Mouse (Mus musculus) hindbrain, embryonic 10.5 days (tissue): ENCODE measurements at regions not wholly inside any gene's neighbourhood (a gene's known extent, or its start where the extent isn't known, plus 50 kb on each side); places are given as distances from the start of the nearest gene placed in this dataset.
A peak's percentile ranks its signal among the peaks of the same experiment; 100 is the strongest.

Experiments used
- DNase-seq: peaks from one replicate; pipeline ENCODE4 v3.0.0-alpha.2; 2017; ENCODE audit warnings: low spot score
- H3K27ac ChIP-seq: fragments of 300-500 bp; sonication (generic); 2 replicates; pipeline ENCODE4 v1.5.1; 2016; ENCODE audit warnings: mild to moderate bottlenecking, moderate library complexity
- H3K27me3 ChIP-seq: fragments of 300-500 bp; sonication (generic); 2 replicates; pipeline ENCODE4 v1.6.1; 2016; ENCODE audit warnings: mild to moderate bottlenecking; ENCODE audit not compliant: poor library complexity, insufficient read depth, severe bottlenecking
- H3K36me3 ChIP-seq: fragments of 300-500 bp; sonication (generic); 2 replicates; pipeline ENCODE4 v1.6.1; 2016; ENCODE audit warnings: mild to moderate bottlenecking, moderate library complexity
- H3K4me1 ChIP-seq: fragments of 300-500 bp; sonication (generic); replicated peaks from 2 replicates; pipeline ENCODE4 v1.6.1; 2016; ENCODE audit warnings: mild to moderate bottlenecking
- H3K4me3 ChIP-seq: fragments of 300-500 bp; sonication (generic); 2 replicates; pipeline ENCODE4 v1.5.1; 2016; ENCODE audit warnings: mild to moderate bottlenecking, moderate library complexity
- H3K9me3 ChIP-seq: fragments of 300-500 bp; sonication (generic); 2 replicates; pipeline ENCODE4 v1.6.1; 2016; ENCODE audit warnings: mild to moderate bottlenecking, moderate library complexity
- WGBS: fragments of 180-500 bp; shearing (Covaris S2); methylation state at CpG from one replicate; pipeline ENCODE4 v1.1.7; 2016; 5-methylcytosine and 5-hydroxymethylcytosine counted together

- 62% methylated on average over 1 of the region's 1 CpGs for WGBS
- DNase-seq: no peak
- H3K27ac ChIP-seq: no peak overlapping the region
- H3K36me3 ChIP-seq: no peaks in the 10 kb centered on the region
- H3K4me1 ChIP-seq: no peaks in the 10 kb centered on the region
- no peaks in the 10 kb centered on the region for H3K27me3 ChIP-seq
- H3K4me3 ChIP-seq: no peak overlapping the region
- no peaks in the 10 kb centered on the region for H3K9me3 ChIP-seq
Measured at GRCm38 (mm10) chr17:92159325-92159724, 1039.5 kb upstream of the Adcyap1 start.

GRCm38 (mm10) chr17:92185740-92186139 lies 1013.1 kb upstream of the Adcyap1 start:
- WGBS: 77% methylated on average over 1 of the region's 1 CpGs
- H3K27ac ChIP-seq: no peak overlapping the region
- no peaks in the 10 kb centered on the region for H3K9me3 ChIP-seq
- DNase-seq: no peak
- no peaks in the 10 kb centered on the region for H3K4me1 ChIP-seq
- H3K27me3 ChIP-seq: no peaks in the 10 kb centered on the region
- no peak overlapping the region for H3K4me3 ChIP-seq
- H3K36me3 ChIP-seq: no peaks in the 10 kb centered on the region

GRCm38 (mm10) chr17:92210730-92211129 lies 988.1 kb upstream of the Adcyap1 start:
- Histone ChIP-seq H3K27me3 (no peaks in the 10 kb centered on the region), H3K9me3 (no peaks in the 10 kb centered on the region), H3K4me1 (no peaks in the 10 kb centered on the region), H3K4me3 (no peak overlapping the region), H3K36me3 (no peaks in the 10 kb centered on the region), H3K27ac (no peak overlapping the region)
- DNase-seq: peak; percentile 20

GRCm38 (mm10) chr17:92216464-92216863 lies 982.4 kb upstream of the Adcyap1 start:
- no peak for DNase-seq
- Histone ChIP-seq H3K4me1 (no peaks in the 10 kb centered on the region), H3K27ac (no peak overlapping the region), H3K9me3 (no peaks in the 10 kb centered on the region), H3K36me3 (no peaks in the 10 kb centered on the region), H3K4me3 (no peak overlapping the region), H3K27me3 (no peaks in the 10 kb centered on the region)
- 79% methylated on average over 2 of the region's 2 CpGs for WGBS
